Mouse (Mus musculus) erythroblast, embryonic 14.5 days (primary cell): ENCODE results near the gene Grik4. TPM values are rescaled to one million over a fixed set of nuclear protein-coding genes. Genes with fewer than 3 reads are reported as not detected.

Experiments used
- H3K27me3 ChIP-seq: 2 replicates; pipeline ENCODE4 v1.6.1; 2012; ENCODE audit warnings: inconsistent platforms; ENCODE audit not compliant: control insufficient read depth
- H3K36me3 ChIP-seq: 2 replicates; pipeline ENCODE4 v1.6.1; 2012; ENCODE audit warnings: mild to moderate bottlenecking, inconsistent platforms; ENCODE audit not compliant: control insufficient read depth
- H3K4me1 ChIP-seq: 2 replicates; pipeline ENCODE4 v1.6.1; 2012; ENCODE audit warnings: inconsistent platforms; ENCODE audit not compliant: control insufficient read depth
- H3K4me3 ChIP-seq: replicated peaks from 2 replicates; pipeline ENCODE3; 2012; ENCODE audit warnings: moderate library complexity, mild to moderate bottlenecking, inconsistent platforms
- H3K9me3 ChIP-seq: 2 replicates; pipeline ENCODE4 v1.6.1; 2012; ENCODE audit warnings: low read length, inconsistent platforms, mixed read lengths; ENCODE audit not compliant: control insufficient read depth
- GATA1 ChIP-seq: IDR thresholded peaks from 2 replicates; pipeline ENCODE4 v1.6.1; 2012; ENCODE audit warnings: low read length, inconsistent platforms, mixed read lengths
- TAL1 ChIP-seq: IDR thresholded peaks from 3 replicates; pipeline ENCODE4 v1.6.1; 2012; ENCODE audit warnings: low read length, inconsistent platforms, mixed read lengths
- polyA plus RNA-seq: library from polyadenylated mRNA; stranded (reverse); fragments of >175 nt; gene quantifications from 2 replicates; pipeline ENCODE4 v1.2.3, GENCODE M21; 2012

The Grik4 gene
- polyA plus RNA-seq, 1 experiment, result not detected

GRCm38 (mm10) chr9:42857756-42858155 lies 86.5 kb downstream of the Grik4 start:
- no peak overlapping the region for H3K4me3 ChIP-seq
- H3K27me3 ChIP-seq, result no peaks in the 10 kb centered on the region
- no peaks in the 10 kb centered on the region for H3K4me1 ChIP-seq
- H3K36me3 ChIP-seq, result no peaks in the 10 kb centered on the region
- H3K9me3 ChIP-seq, result no peaks in the 10 kb centered on the region
- no peak for TF ChIP-seq TAL1
- TF ChIP-seq GATA1, result no peak

- H3K9me3 ChIP-seq, result no peaks in the 10 kb centered on the region
- TF ChIP-seq GATA1 (no peak), TAL1 (no peak)
- no peak overlapping the region for H3K4me3 ChIP-seq
- no peaks in the 10 kb centered on the region for H3K36me3 ChIP-seq
- H3K4me1 ChIP-seq, result no peaks in the 10 kb centered on the region
- no peaks in the 10 kb centered on the region for H3K27me3 ChIP-seq
Measured at GRCm38 (mm10) chr9:42853077-42853476, 91.2 kb downstream of the Grik4 start.

GRCm38 (mm10) chr9:42850063-42850462 lies 94.2 kb downstream of the Grik4 start:
- Histone ChIP-seq H3K4me1 (no peaks in the 10 kb centered on the region), H3K27me3 (no peaks in the 10 kb centered on the region), H3K9me3 (no peaks in the 10 kb centered on the region), H3K36me3 (no peaks in the 10 kb centered on the region), H3K4me3 (no peak overlapping the region)
- TF ChIP-seq GATA1 (no peak), TAL1 (no peak)

- no peaks in the 10 kb centered on the region for H3K36me3 ChIP-seq
- H3K9me3 ChIP-seq, result no peaks in the 10 kb centered on the region
- TF ChIP-seq GATA1 (no peak), TAL1 (no peak)
- H3K4me1 ChIP-seq, result no peaks in the 10 kb centered on the region
- H3K4me3 ChIP-seq, result no peak overlapping the region
- H3K27me3 ChIP-seq, result no peaks in the 10 kb centered on the region
Measured at GRCm38 (mm10) chr9:42848061-42848460, 96.2 kb downstream of the Grik4 start.

GRCm38 (mm10) chr9:42846676-42847425 lies 97.4 kb downstream of the Grik4 start:
- H3K4me1 ChIP-seq, result no peaks in the 10 kb centered on the region

GRCm38 (mm10) chr9:42846139-42846538 lies 98.2 kb downstream of the Grik4 start:
- TF ChIP-seq GATA1, result no peak
- TF ChIP-seq TAL1, result no peak
- Histone ChIP-seq H3K4me3 (no peak overlapping the region), H3K27me3 (no peaks in the 10 kb centered on the region), H3K9me3 (no peaks in the 10 kb centered on the region), H3K36me3 (no peaks in the 10 kb centered on the region), H3K4me1 (no peaks in the 10 kb centered on the region)

More at GRCm38 (mm10) chr9:42846676-42847425, 97.4 kb downstream of the Grik4 start:
- no peaks in the 10 kb centered on the region for H3K27me3 ChIP-seq
- H3K36me3 ChIP-seq, result no peaks in the 10 kb centered on the region
- TF ChIP-seq GATA1 (no peak), TAL1 (no peak)
- H3K9me3 ChIP-seq, result no peaks in the 10 kb centered on the region
- no peak overlapping the region for H3K4me3 ChIP-seq

- H3K9me3 ChIP-seq, result no peaks in the 10 kb centered on the region
- no peak overlapping the region for H3K4me3 ChIP-seq
- no peaks in the 10 kb centered on the region for H3K4me1 ChIP-seq
- H3K27me3 ChIP-seq, result no peaks in the 10 kb centered on the region
- TF ChIP-seq GATA1 (no peak), TAL1 (no peak)
- H3K36me3 ChIP-seq, result no peaks in the 10 kb centered on the region
Measured at GRCm38 (mm10) chr9:42844301-42844700, 100.0 kb downstream of the Grik4 start.

- Histone ChIP-seq H3K27me3 (no peaks in the 10 kb centered on the region), H3K4me3 (no peak overlapping the region), H3K36me3 (no peaks in the 10 kb centered on the region), H3K4me1 (no peaks in the 10 kb centered on the region), H3K9me3 (no peaks in the 10 kb centered on the region)
- TF ChIP-seq TAL1 (no peak), GATA1 (no peak)
Measured at GRCm38 (mm10) chr9:42838299-42838698, 106.0 kb downstream of the Grik4 start.

GRCm38 (mm10) chr9:42837498-42837897 lies 106.8 kb downstream of the Grik4 start:
- TF ChIP-seq TAL1, result no peak
- TF ChIP-seq GATA1, result no peak
- Histone ChIP-seq H3K27me3 (no peaks in the 10 kb centered on the region), H3K4me3 (no peak overlapping the region), H3K4me1 (no peaks in the 10 kb centered on the region), H3K9me3 (no peaks in the 10 kb centered on the region), H3K36me3 (no peaks in the 10 kb centered on the region)

GRCm38 (mm10) chr9:42831558-42831957 lies 112.7 kb downstream of the Grik4 start:
- no peaks in the 10 kb centered on the region for H3K4me1 ChIP-seq
- no peaks in the 10 kb centered on the region for H3K36me3 ChIP-seq
- TF ChIP-seq GATA1 (no peak), TAL1 (no peak)
- no peaks in the 10 kb centered on the region for H3K27me3 ChIP-seq
- H3K4me3 ChIP-seq, result no peak overlapping the region
- H3K9me3 ChIP-seq, result no peaks in the 10 kb centered on the region
